In genomic region chr9:30896752-30897151, GRCm38 (mm10) we compare ENCODE assay signal across 7 mouse cellular contexts. TPM values are rescaled to one million over a fixed set of nuclear protein-coding genes. Genes with fewer than 3 reads are reported as not detected.
DNase-seq lines count a peak whose midpoint lies in the region.

No protein-coding gene starts in this region.

- intact Hi-C loops in heart, postnatal 36 days (cut with DNase I) = loop anchor here (5.0 kb wide), 1 partner anchor 49 kb away; no protein-coding TSS in a partner anchor

- DNase-seq in 3T3-L1 (ENCODE audit: low read depth, low spot score) = peak; percentile 94
- peak; percentile 98 for DNase-seq in Muller cell, postnatal 12 days (ENCODE audit: inconsistent ontology term)
- DNase-seq in cerebellum, postnatal 25 days = peak; percentile 74 to 89
- DNase-seq in heart, postnatal 36 days = peak; percentile 77 to 80
- peak; percentile 76 to 87 for DNase-seq in lung, adult 18-20 months
- DNase-seq in skeletal muscle tissue, adult 2 months (ENCODE audit: low read depth, low spot score) = peak; percentile 69
- DNase-seq in frontal cortex, postnatal 25 days (ENCODE audit: low spot score in 2 of 2) = no peak

RNA-seq across cellular contexts. Expression of gene Adamts15, which starts 25.5 kb away (rescaled TPM):
- total RNA-seq in heart, postnatal 36 days (2021) = 1 to 10 TPM; 5.5 to 7.0 TPM

RNA-seq across cellular contexts. Expression of gene Adamts8, which starts 45.6 kb away (rescaled TPM):
- total RNA-seq in heart, postnatal 36 days (2021) = 1 to 10 TPM; 3.2 to 4.0 TPM

Comparison
In these comparisons a context has a peak if more than half of its experiments do, and no peak if none do; other contexts are left out.
1. DNase-seq: peak in 3T3-L1 (single experiment), Muller cell, postnatal 12 days (single experiment), cerebellum, postnatal 25 days (2 of 2), heart, postnatal 36 days (2 of 2), lung, adult 18-20 months (2 of 2) and skeletal muscle tissue, adult 2 months (single experiment); none in frontal cortex, postnatal 25 days (0 of 2).